Mouse (Mus musculus) embryonic fibroblast, embryonic 13.5 days (primary cell): ENCODE results near the gene Pde7b.

Source experiments
- CTCF ChIP-seq: IDR thresholded peaks from 2 replicates; pipeline ENCODE4 v1.5.1; 2011; ENCODE audit warnings: mild to moderate bottlenecking, control low read depth, low read length, moderate library complexity, borderline replicate concordance; ENCODE audit not compliant: insufficient read depth
- POLR2A ChIP-seq: IDR thresholded peaks from 2 replicates; pipeline ENCODE4 v1.6.1; 2011; ENCODE audit warnings: low read depth, mild to moderate bottlenecking, control low read depth, low read length, moderate library complexity

DNA sequence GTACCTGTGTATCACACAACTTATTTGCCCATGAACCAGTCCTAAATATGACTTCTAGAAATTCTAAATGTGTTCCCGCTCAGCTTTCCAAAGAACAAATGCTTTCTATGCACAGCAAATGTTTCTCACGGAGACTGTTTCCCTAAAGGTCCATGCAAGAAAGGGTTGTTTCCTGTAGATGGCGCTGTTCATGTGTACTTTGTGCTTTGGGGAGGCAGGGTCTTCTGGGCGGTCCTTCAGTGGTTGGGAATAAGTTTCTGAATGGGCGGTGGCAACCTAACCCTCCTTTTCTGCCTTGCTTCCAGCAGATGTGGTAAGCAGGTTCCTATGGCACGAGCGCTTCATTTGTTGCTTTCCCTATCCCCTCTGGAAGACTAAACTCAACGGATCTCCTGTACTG, 54.3 kb downstream of the Pde7b start:
- TF ChIP-seq CTCF (no peak), POLR2A (no peak)
